Mouse (Mus musculus): ENCODE data around the gene Prdm4. TPM values are rescaled to one million over a fixed set of nuclear protein-coding genes. Genes with fewer than 3 reads are reported as not detected.

Prdm4 gene
- polyA plus RNA-seq, 1 experiment, result 26.6 TPM

DNA sequence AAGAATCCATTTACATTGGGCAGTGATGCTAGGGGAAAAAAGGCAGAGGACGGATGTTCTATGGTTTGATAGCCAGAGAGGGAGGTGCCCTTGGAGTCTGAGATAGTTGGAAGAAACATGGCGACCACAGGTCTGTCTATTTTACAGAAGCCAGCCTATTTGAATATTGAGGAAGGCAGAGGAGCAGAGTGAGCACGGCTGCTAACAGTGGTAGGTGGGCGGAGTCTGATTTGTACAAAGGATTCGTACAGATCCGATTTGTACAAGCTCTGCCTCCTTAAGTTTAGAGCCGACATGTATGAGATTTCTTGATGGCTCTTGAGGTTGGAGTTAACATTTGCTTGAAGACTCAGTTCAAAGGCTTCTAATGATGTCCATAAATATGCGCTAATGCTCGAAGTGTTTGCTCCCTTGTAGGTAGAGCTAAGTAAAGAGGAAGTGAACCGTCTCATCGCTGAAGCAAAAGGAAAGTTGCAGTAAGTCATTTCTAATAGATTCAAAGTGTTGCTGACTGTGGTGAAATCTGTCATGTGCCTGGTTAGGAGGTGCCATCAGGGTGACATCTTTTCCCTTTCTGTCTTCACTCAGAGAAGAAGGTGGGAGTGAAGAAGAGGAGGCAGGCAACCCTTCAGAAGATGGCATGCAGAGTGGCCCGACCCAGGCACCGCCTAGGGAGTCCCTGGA is 42.9 kb downstream of the Prdm4 start:
- H3K4me1 ChIP-seq (ENCODE audit: control insufficient read depth, insufficient read depth, low read length), result peaks cover 2% of the 10 kb centered on the region; the same call in 1 of the 2 replicates
- no peak overlapping the region for H3K27ac ChIP-seq (ENCODE audit: insufficient read depth, low read length)
- H3K4me3 ChIP-seq (ENCODE audit: insufficient read depth, low read length), result no peak overlapping the region
- TF ChIP-seq CTCF (IDR thresholded peaks at IDR 0.05; ENCODE audit: extremely low read depth, insufficient read depth, low read length) (no peak), POLR2A (IDR thresholded peaks at IDR 0.05; ENCODE audit: extremely low read depth, insufficient read depth, low read length) (no peak)

DNA sequence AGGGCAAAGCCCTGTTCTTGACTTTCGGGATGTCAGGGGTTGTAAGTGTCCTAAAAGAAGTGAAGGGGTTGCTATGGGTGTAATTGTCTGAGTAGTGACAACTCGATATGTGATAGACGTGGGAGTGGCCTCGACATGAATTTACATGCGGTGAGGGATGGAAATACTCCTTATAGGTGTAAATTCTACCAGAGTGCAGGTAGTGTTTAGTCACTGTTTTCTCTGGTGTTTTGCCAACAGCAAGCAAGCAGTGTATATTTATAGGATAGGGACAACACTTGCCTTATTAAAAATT is 44.5 kb downstream of the Prdm4 start:
- Histone ChIP-seq H3K4me1 (ENCODE audit: control insufficient read depth, insufficient read depth, low read length) (peaks cover 2% of the 10 kb centered on the region; the same call in 1 of the 2 replicates), H3K4me3 (ENCODE audit: insufficient read depth, low read length) (peak overlapping the region; percentile 98), H3K27ac (ENCODE audit: insufficient read depth, low read length) (no peak overlapping the region)
- TF ChIP-seq CTCF (IDR thresholded peaks at IDR 0.05; ENCODE audit: extremely low read depth, insufficient read depth, low read length) (no peak), POLR2A (IDR thresholded peaks at IDR 0.05; ENCODE audit: extremely low read depth, insufficient read depth, low read length) (no peak)

GRCm38 (mm10) chr10:85871698-85872478 is 45.1 kb downstream of the Prdm4 start:
- Histone ChIP-seq H3K4me1 (ENCODE audit: control insufficient read depth, insufficient read depth, low read length) (peaks cover 2% of the 10 kb centered on the region; the same call in 1 of the 2 replicates), H3K27ac (ENCODE audit: insufficient read depth, low read length) (no peak overlapping the region), H3K4me3 (ENCODE audit: insufficient read depth, low read length) (peak overlapping the region; percentile 98)
- TF ChIP-seq CTCF (IDR thresholded peaks at IDR 0.05; ENCODE audit: extremely low read depth, insufficient read depth, low read length) (no peak), POLR2A (IDR thresholded peaks at IDR 0.05; ENCODE audit: extremely low read depth, insufficient read depth, low read length) (peak; percentile 52; the same call in 1 of the 2 replicates)

DNA sequence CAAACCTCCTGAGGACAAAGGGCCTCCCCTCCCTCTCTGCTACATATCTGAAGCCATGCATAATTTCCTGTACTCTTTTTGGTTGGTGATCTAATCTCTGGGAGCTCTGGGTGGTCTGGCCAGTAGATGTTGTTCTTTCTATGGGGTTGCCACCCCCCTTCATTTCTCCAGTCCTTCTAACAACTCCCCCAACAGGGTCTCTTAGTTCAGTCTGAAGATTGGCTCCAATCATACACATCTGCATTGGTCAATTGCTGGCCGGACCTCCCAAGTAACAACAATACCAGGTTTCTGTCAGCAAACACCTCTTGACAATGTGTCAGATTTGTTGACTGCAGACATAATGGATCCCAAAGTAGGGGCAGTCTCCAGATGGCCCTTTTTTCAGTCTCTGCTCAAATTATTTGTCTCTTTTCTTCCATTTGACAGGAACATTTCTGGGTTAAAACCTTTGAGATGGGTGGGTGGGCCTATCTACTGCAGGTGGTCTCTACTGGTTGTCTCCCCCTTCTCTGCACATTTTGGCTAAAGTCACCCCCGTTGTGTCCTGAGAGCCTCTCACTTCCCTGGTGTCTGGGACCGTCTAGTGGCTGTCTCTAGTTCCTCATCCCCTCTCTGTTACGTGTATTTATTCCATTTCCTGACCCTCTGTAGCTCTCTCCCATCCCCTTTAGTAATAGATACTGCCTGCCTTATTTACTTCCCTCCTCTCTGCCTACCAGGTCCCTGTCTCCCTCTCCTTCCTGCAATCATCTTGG is 70.7 kb downstream of the Prdm4 start:
- TF ChIP-seq POLR2A (IDR thresholded peaks at IDR 0.05; ENCODE audit: extremely low read depth, insufficient read depth, low read length) (no peak), CTCF (IDR thresholded peaks at IDR 0.05; ENCODE audit: extremely low read depth, insufficient read depth, low read length) (no peak)
- no peak overlapping the region for H3K27ac ChIP-seq (ENCODE audit: insufficient read depth, low read length)

More for the DNA sequence above, 70.7 kb downstream of the Prdm4 start:
- Histone ChIP-seq H3K4me1 (ENCODE audit: control insufficient read depth, insufficient read depth, low read length) (no peaks in the 10 kb centered on the region), H3K4me3 (ENCODE audit: insufficient read depth, low read length) (no peak overlapping the region)

Other genes starting within 250 kb of the Prdm4 start
- 15.6 and 16.5 TPM in 2 replicates for gene Pwp1, start 87.6 kb downstream of the Prdm4 start, polyA plus RNA-seq (2012; rRNA removed)
- 0.29 and 0.53 TPM in 2 replicates for gene Ascl4, start 10.5 kb upstream of the Prdm4 start, polyA plus RNA-seq (2012; rRNA removed)
- gene Rtcb, start 40.7 kb upstream of the Prdm4 start, polyA plus RNA-seq (2012; rRNA removed), result 113 and 115 TPM in 2 replicates
- 0.17 and 0.23 TPM in 2 replicates for gene Bpifc, start 94.8 kb upstream of the Prdm4 start, polyA plus RNA-seq (2012; rRNA removed)
- 35.8 and 38.2 TPM in 2 replicates for gene Fbxo7, start 104.8 kb upstream of the Prdm4 start, polyA plus RNA-seq (2012; rRNA removed)

Data from cortical plate, adult 2 months (tissue).